Mouse (Mus musculus) stomach, postnatal 0 days (tissue): ENCODE data around the gene Rbm3. TPM values are rescaled to one million over a fixed set of nuclear protein-coding genes. Genes with fewer than 3 reads are reported as not detected.
"Not testable (repeated sequence)": the region's sequence is repeated elsewhere in the genome, so short reads cannot be mapped to it uniquely, and the experiment has no call there.

ENCODE experiments used
- ATAC-seq: fragments of 200-750 bp; cut with Nextera tagmentation; 2 replicates; pipeline ENCODE4 v1.8.0; 2017; ENCODE audit not compliant: low FRiP score, low TSS enrichment
- DNase-seq: peaks from one replicate; pipeline ENCODE4 v3.0.0-alpha.2; 2016; ENCODE audit warnings: low spot score
- H3K27ac ChIP-seq: fragments of 300-500 bp; sonication (generic); replicated peaks from 2 replicates; pipeline ENCODE4 v1.5.1; 2014; ENCODE audit warnings: mild to moderate bottlenecking, control low read depth
- H3K27me3 ChIP-seq: fragments of 300-500 bp; sonication (generic); 2 replicates; pipeline ENCODE4 v1.6.1; 2014; ENCODE audit warnings: low read length; ENCODE audit not compliant: control insufficient read depth, insufficient read depth
- H3K36me3 ChIP-seq: fragments of 300-500 bp; sonication (generic); 2 replicates; pipeline ENCODE4 v1.6.1; 2014; ENCODE audit warnings: low read length, mixed read lengths; ENCODE audit not compliant: control insufficient read depth, insufficient read depth
- H3K4me1 ChIP-seq: fragments of 300-500 bp; sonication (generic); replicated peaks from 2 replicates; pipeline ENCODE4 v1.6.1; 2014; ENCODE audit warnings: antibody characterized with exemption; ENCODE audit not compliant: control insufficient read depth, insufficient read depth
- H3K4me2 ChIP-seq: fragments of 300-500 bp; sonication (generic); replicated peaks from 2 replicates; pipeline ENCODE4 v1.6.1; 2014; ENCODE audit warnings: low read depth, mild to moderate bottlenecking, control low read depth, moderate library complexity
- H3K4me3 ChIP-seq: fragments of 300-500 bp; sonication (generic); 2 replicates; pipeline ENCODE4 v1.5.1; 2014; ENCODE audit warnings: low read depth, low read length, control low read depth
- H3K9ac ChIP-seq: fragments of 300-500 bp; sonication (generic); 2 replicates; pipeline ENCODE4 v1.6.1; 2014; ENCODE audit warnings: mild to moderate bottlenecking, low read length, control low read depth, mixed read lengths
- H3K9me3 ChIP-seq: fragments of 300-500 bp; sonication (generic); 2 replicates; pipeline ENCODE4 v1.6.1; 2016; ENCODE audit warnings: low read length; ENCODE audit not compliant: control insufficient read depth
- CTCF ChIP-seq: IDR thresholded peaks from 2 replicates; pipeline ENCODE4 v1.5.1; 2016; ENCODE audit warnings: antibody characterized with exemption, low read depth, mild to moderate bottlenecking, moderate library complexity
- EP300 ChIP-seq: optimal IDR thresholded peaks from 2 replicates; pipeline ENCODE3; 2016; ENCODE audit warnings: antibody characterized with exemption
- WGBS: fragments of 180-500 bp; shearing (Covaris S2); extraction: QIAGEN DNeasy Blood & Tissue Kit; methylation state at CpG from one replicate; pipeline ENCODE4 v1.1.7; 2014; 5-methylcytosine and 5-hydroxymethylcytosine counted together
- polyA plus RNA-seq: library from polyadenylated mRNA; unstranded; fragments of >200 nt; fragmentation: Nextera tagmentation; extraction: Ambion mirVana; gene quantifications from 2 replicates; pipeline ENCODE4 v1.2.1, GENCODE M21; 2015

Gene Rbm3
- polyA plus RNA-seq, 1 experiment from 2014 or later = 659 TPM

DNA sequence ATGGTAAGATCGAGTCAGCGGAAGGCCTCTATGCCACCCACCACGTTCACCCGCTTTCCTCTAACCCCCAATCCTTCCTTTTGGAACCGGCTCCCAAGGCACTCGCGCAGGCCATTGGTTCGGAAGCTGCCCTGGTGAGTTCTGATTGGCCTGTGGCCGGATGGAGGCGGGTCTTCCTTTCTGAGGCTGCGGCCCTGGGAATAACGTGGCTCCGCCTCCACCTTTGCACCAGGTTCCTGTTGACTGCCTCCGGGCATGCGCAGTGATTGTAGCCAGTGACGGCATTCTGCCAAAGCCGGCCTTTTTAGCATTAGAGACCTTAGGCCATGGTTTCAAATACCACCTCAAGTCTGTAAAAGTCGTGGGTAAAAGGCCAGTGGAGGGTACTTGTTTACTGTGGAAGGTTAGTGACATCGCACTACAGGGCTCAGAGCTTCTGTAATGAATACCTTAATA is 48.9 kb downstream of the Rbm3 start:
- Histone ChIP-seq H3K27me3 (no peaks in the 10 kb centered on the region), H3K36me3 (no peaks in the 10 kb centered on the region), H3K4me3 (no peak overlapping the region), H3K9ac (0 out of 2 replicates have a peak overlapping the region, but pooled peaks have one; percentile 35), H3K4me1 (no peaks in the 10 kb centered on the region), H3K27ac (no peak overlapping the region), H3K9me3 (no peaks in the 10 kb centered on the region), H3K4me2 (peak overlapping the region; percentile 40)
- 25% methylated on average over 14 of the region's 19 CpGs for WGBS
- peak; percentile 98 for ATAC-seq
- no peak for TF ChIP-seq EP300
- no peak for TF ChIP-seq CTCF
- DNase-seq = peak; percentile 95

DNA sequence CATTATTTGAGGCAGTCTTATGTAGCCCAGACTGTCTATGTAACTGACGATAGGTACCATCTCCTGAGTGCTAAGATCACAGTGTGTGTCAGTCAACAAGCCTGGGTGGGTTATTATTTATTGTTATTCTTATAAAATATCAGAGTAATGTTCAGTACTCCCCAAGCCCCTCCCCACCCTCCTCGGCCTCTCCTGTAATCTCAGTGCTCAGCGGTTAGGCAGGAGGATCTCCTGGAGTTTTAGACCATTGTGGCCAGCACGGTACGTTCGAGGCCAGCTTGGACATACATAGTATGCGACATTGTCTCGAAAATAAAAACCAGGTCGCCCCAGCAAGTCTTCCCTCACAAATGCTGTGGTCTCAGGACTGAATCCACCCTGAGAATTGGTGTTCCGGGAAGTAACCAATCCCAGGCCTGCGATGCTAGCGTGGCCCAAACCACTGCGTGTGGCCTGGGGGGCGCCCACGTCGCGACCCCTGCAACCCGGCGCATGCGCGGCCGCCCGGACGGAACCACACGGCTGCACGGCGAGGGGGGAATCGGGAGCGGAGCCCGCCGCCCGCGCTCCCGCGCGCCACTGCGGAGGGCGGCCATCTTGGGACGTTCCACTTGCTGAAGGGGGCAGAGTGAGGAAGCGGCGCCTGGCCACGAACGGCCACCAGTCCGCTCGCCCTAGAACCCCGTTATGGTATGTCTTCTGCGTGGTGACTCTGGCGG is 49.5 kb downstream of the Rbm3 start:
- ATAC-seq = peak; percentile 95
- Histone ChIP-seq H3K4me2 (peak overlapping the region; percentile 36; the same call in 1 of the 2 replicates), H3K4me3 (peak overlapping the region; percentile 18; the same call in 1 of the 2 replicates)
- not testable (repeated sequence) for DNase-seq, H3K27me3 ChIP-seq, H3K9me3 ChIP-seq, H3K9ac ChIP-seq, H3K4me1 ChIP-seq, H3K27ac ChIP-seq, H3K36me3 ChIP-seq
- WGBS = 21% methylated on average over 18 of the region's 48 CpGs

DNA sequence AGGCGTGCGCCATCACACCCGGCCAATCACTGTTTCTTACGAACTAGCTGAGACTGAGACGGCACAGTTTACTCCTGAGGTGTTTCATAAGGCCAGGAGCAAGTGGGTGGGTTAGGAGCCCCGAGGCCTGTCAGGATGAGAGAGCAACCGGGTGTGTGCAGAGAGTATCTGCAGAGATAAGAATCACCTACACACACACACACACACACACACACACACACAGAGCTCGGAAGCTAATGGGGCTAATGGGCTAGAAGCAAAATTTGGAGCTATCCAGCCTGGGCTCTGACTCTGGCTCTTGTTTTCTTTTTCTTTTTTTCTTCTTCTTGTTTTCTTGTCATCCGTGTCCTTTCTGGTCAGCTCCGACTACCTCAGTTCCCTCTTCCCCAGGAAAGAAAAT is 50.1 kb downstream of the Rbm3 start:
- ATAC-seq = no peak
- Histone ChIP-seq H3K27me3 (no peaks in the 10 kb centered on the region), H3K4me2 (peak overlapping the region; percentile 36; the same call in 1 of the 2 replicates), H3K27ac (no peak overlapping the region), H3K4me1 (no peaks in the 10 kb centered on the region), H3K9ac (no peak overlapping the region), H3K36me3 (no peaks in the 10 kb centered on the region), H3K9me3 (no peaks in the 10 kb centered on the region), H3K4me3 (peak overlapping the region; percentile 18; the same call in 1 of the 2 replicates)
- 73% methylated on average over 10 of the region's 10 CpGs for WGBS
- no peak for DNase-seq
- no peak for TF ChIP-seq CTCF
- no peak for TF ChIP-seq EP300

DNA sequence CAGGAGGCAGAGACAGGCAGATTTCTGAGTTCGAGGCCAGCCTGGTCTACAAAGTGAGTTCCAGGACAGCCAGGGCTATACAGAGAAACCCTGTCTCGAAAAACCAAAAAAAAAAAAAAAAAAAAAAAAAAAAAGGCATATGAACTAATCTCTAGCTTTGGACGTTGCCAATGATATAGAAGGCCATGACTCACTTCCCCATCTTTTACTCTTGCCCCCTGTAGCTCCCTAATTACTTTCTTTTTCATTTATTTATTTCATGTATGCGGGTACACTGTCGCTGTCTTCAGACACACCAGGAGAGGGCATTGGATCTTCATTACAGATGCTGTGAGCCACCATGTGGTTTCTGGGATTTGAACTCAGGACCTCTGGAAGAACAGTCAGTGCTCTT is 54.7 kb downstream of the Rbm3 start:
- H3K4me1 ChIP-seq, H3K9me3 ChIP-seq, H3K27me3 ChIP-seq, H3K27ac ChIP-seq, DNase-seq, H3K9ac ChIP-seq, H3K36me3 ChIP-seq, H3K4me2 ChIP-seq, ATAC-seq, H3K4me3 ChIP-seq: not testable (repeated sequence)
- 69% methylated on average over 4 of the region's 5 CpGs for WGBS

DNA sequence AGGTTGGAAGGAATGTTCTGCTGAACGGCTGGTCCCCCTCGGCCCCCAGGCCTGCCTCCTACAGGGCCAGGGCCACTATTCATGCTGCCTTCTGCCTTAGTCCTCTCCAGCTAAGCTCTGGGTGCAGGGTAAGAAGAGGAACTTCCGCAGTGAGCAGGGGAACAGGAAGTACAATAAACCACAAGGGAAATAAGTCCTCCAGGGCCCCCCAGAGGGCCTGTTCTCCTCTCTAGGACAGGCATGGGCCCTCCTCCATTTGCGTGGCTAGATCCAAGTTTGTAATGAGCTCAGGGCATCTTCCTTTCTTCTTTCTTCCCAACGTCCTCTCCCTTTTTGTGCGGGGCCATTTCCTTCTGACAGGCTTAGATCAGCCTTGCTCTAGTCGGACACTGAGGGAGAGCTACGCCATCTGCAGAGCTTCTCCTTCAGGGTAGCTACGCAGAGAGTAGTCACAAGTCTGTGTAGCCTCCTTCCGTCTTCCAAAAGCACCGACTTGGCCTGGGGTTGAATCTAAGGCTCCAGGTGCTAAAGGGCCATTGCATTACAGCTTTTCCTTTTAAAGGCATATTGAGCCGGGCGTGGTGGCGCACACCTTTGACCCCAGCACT is 55.2 kb downstream of the Rbm3 start, which contains the start of gene Was:
Gene Was (minus strand): TSS at position 153 of the 608 bp plus-strand sequence.
- no peak within 1 kb of the TSS for H3K4me3 ChIP-seq
- ATAC-seq (no peak), DNase-seq (no peak)
- H3K4me1 ChIP-seq = no peaks in the 10 kb centered on the region
- H3K27me3 ChIP-seq = no peaks in the 10 kb centered on the region
- H3K4me2 ChIP-seq = no peak within 1 kb of the TSS
- H3K9me3 ChIP-seq = no peaks in the 10 kb centered on the region
- WGBS = 86% methylated on average over 12 of the region's 14 CpGs
- H3K9ac ChIP-seq = no peak within 1 kb of the TSS
- H3K27ac ChIP-seq = no peak within 1 kb of the TSS
- no peak for TF ChIP-seq CTCF
- TF ChIP-seq EP300 = no peak
- H3K36me3 ChIP-seq = no peaks in the 10 kb centered on the region

DNA sequence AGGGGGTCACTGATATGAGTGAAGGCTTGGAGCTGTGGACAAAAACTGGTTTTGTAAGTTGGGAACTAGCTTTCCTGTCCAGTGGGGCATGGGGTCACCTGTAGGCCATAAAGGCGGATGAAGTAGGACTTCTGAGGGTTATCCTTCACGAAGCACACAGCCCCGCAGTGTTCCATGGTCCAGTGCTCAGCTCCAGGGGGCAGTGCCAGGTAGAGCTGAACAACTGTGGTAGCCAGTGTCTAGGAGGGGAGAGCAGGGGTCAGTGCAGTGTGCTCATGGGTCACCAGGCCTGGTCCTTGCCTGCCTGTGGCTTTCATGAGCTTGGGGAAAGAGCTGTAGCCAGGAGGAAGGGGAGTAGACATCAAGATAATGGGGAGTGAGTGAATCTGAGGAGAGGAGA is 55.9 kb downstream of the Rbm3 start:
- WGBS = 84% methylated on average over 3 of the region's 3 CpGs
- Histone ChIP-seq H3K9me3 (no peaks in the 10 kb centered on the region), H3K9ac (no peak overlapping the region), H3K4me1 (no peaks in the 10 kb centered on the region), H3K36me3 (no peaks in the 10 kb centered on the region), H3K4me2 (no peak overlapping the region), H3K27me3 (no peaks in the 10 kb centered on the region), H3K27ac (no peak overlapping the region), H3K4me3 (no peak overlapping the region)
- TF ChIP-seq CTCF (no peak), EP300 (no peak)
- DNase-seq (no peak), ATAC-seq (no peak)

Other genes starting within 250 kb of the Rbm3 start
- gene Pqbp1, start 246.6 kb downstream of the Rbm3 start, polyA plus RNA-seq = 60.6 and 62.2 TPM in 2 replicates
- 85.6 and 90.5 TPM in 2 replicates for gene Timm17b, start 246.5 kb downstream of the Rbm3 start, polyA plus RNA-seq
- not detected in 2 replicates for gene Gm10491, start 238.0 kb downstream of the Rbm3 start, polyA plus RNA-seq
- not detected in 2 replicates for gene Gm10490, start 236.3 kb downstream of the Rbm3 start, polyA plus RNA-seq
- 12.0 and 12.2 TPM in 2 replicates for gene Pcsk1n, start 226.1 kb downstream of the Rbm3 start, polyA plus RNA-seq
- gene Eras, start 217.3 kb downstream of the Rbm3 start, polyA plus RNA-seq = not detected in 2 replicates
- 6.2 and 6.7 TPM in 2 replicates for gene Hdac6, start 198.0 kb downstream of the Rbm3 start, polyA plus RNA-seq
- 0.07 and 0.28 TPM in 2 replicates for gene Gata1, start 167.8 kb downstream of the Rbm3 start, polyA plus RNA-seq
- 6.0 and 7.5 TPM in 2 replicates for gene Glod5, start 127.4 kb downstream of the Rbm3 start, polyA plus RNA-seq
- gene Suv39h1, start 71.1 kb downstream of the Rbm3 start, polyA plus RNA-seq = 10.8 and 12.3 TPM in 2 replicates
- gene Was, start 55.4 kb downstream of the Rbm3 start, polyA plus RNA-seq = 0.39 and 0.42 TPM in 2 replicates
- gene Wdr13, start 13.0 kb downstream of the Rbm3 start, polyA plus RNA-seq = 15.6 and 16.7 TPM in 2 replicates
- gene Tbc1d25, start 30.3 kb upstream of the Rbm3 start, polyA plus RNA-seq = 6.2 and 6.9 TPM in 2 replicates
- 75.4 and 85.7 TPM in 2 replicates for gene Ebp, start 47.6 kb upstream of the Rbm3 start, polyA plus RNA-seq
- 12.5 and 14.3 TPM in 2 replicates for gene Porcn, start 60.6 kb upstream of the Rbm3 start, polyA plus RNA-seq
- 19.9 and 20.3 TPM in 2 replicates for gene Ftsj1, start 106.5 kb upstream of the Rbm3 start, polyA plus RNA-seq
- 5.2 and 6.4 TPM in 2 replicates for gene Slc38a5, start 125.3 kb upstream of the Rbm3 start, polyA plus RNA-seq
- gene Ssxb10, start 181.5 kb upstream of the Rbm3 start, polyA plus RNA-seq = not detected in 2 replicates
- gene Ssxb9, start 221.1 kb upstream of the Rbm3 start, polyA plus RNA-seq = not detected in 2 replicates